Mouse (Mus musculus): Measurements from ENCODE around the gene Alg13. TPM values are rescaled to one million over a fixed set of nuclear protein-coding genes. Genes with fewer than 3 reads are reported as not detected.

The Alg13 gene
- 2.7 and 3.0 TPM in 2 replicates for polyA plus RNA-seq (2012; rRNA removed)

- DNase-seq (ENCODE audit: low read depth in 1 of 2, low spot score in 2 of 2): peak; percentile 17 to 55
- no peaks in the 10 kb centered on the region; the same call in 1 of the 2 replicates for H3K4me1 ChIP-seq (ENCODE audit: control insufficient read depth, insufficient read depth, insufficient read length)
- no peaks in the 10 kb centered on the region for H3K27me3 ChIP-seq (ENCODE audit: control insufficient read depth, insufficient read depth, low read length)
- peak within 1 kb of the TSS; percentile 78 for H3K4me3 ChIP-seq (ENCODE audit: extremely low read depth, insufficient read depth, insufficient read length)
- WGBS: 25% methylated on average over 36 of the region's 47 CpGs
- TF ChIP-seq POLR2A (IDR thresholded peaks at IDR 0.05; ENCODE audit: low read depth, low read length) (no peak), CTCF (IDR thresholded peaks at IDR 0.05; ENCODE audit: extremely low read depth, insufficient read depth, insufficient read length, insufficient replicate concordance) (no peak)
- H3K36me3 ChIP-seq (ENCODE audit: control insufficient read depth, insufficient read depth, low read length): no peaks in the 10 kb centered on the region
- H3K27ac ChIP-seq (ENCODE audit: insufficient read depth, low read length): no peak within 1 kb of the TSS
Measured at GRCm38 (mm10) chrX:144317548-144318163, at the start of gene Alg13. Alg13 (plus strand) TSS chrX:144317804.

GRCm38 (mm10) chrX:144268606-144269005 lies 49.0 kb upstream of the Alg13 start:
- TF ChIP-seq POLR2A (IDR thresholded peaks at IDR 0.05; ENCODE audit: low read depth, low read length) (no peak), CTCF (IDR thresholded peaks at IDR 0.05; ENCODE audit: extremely low read depth, insufficient read depth, insufficient read length, insufficient replicate concordance) (no peak)
- Histone ChIP-seq H3K4me1 (ENCODE audit: control insufficient read depth, insufficient read depth, insufficient read length) (no peaks in the 10 kb centered on the region), H3K36me3 (ENCODE audit: control insufficient read depth, insufficient read depth, low read length) (no peaks in the 10 kb centered on the region), H3K4me3 (ENCODE audit: extremely low read depth, insufficient read depth, insufficient read length) (no peak overlapping the region), H3K27me3 (ENCODE audit: control insufficient read depth, insufficient read depth, low read length) (no peaks in the 10 kb centered on the region), H3K27ac (ENCODE audit: insufficient read depth, low read length) (no peak overlapping the region)
- DNase-seq (ENCODE audit: low read depth in 1 of 2, low spot score in 2 of 2): no peak
- 70% methylated on average over 1 of the region's 1 CpGs for WGBS

GRCm38 (mm10) chrX:144301476-144301875 lies 16.1 kb upstream of the Alg13 start:
- H3K4me1 ChIP-seq (ENCODE audit: control insufficient read depth, insufficient read depth, insufficient read length): no peaks in the 10 kb centered on the region
- no peak overlapping the region for H3K4me3 ChIP-seq (ENCODE audit: extremely low read depth, insufficient read depth, insufficient read length)
- H3K27me3 ChIP-seq (ENCODE audit: control insufficient read depth, insufficient read depth, low read length): no peaks in the 10 kb centered on the region
- DNase-seq (ENCODE audit: low read depth in 1 of 2, low spot score in 2 of 2): no peak
- 79% methylated on average over 2 of the region's 2 CpGs for WGBS
- no peaks in the 10 kb centered on the region for H3K36me3 ChIP-seq (ENCODE audit: control insufficient read depth, insufficient read depth, low read length)
- TF ChIP-seq POLR2A (IDR thresholded peaks at IDR 0.05; ENCODE audit: low read depth, low read length) (no peak), CTCF (IDR thresholded peaks at IDR 0.05; ENCODE audit: extremely low read depth, insufficient read depth, insufficient read length, insufficient replicate concordance) (no peak)
- no peak overlapping the region for H3K27ac ChIP-seq (ENCODE audit: insufficient read depth, low read length)

GRCm38 (mm10) chrX:144305659-144306058 lies 11.9 kb upstream of the Alg13 start:
- Histone ChIP-seq H3K4me1 (ENCODE audit: control insufficient read depth, insufficient read depth, insufficient read length) (no peaks in the 10 kb centered on the region), H3K27ac (ENCODE audit: insufficient read depth, low read length) (no peak overlapping the region), H3K4me3 (ENCODE audit: extremely low read depth, insufficient read depth, insufficient read length) (no peak overlapping the region), H3K36me3 (ENCODE audit: control insufficient read depth, insufficient read depth, low read length) (no peaks in the 10 kb centered on the region), H3K27me3 (ENCODE audit: control insufficient read depth, insufficient read depth, low read length) (no peaks in the 10 kb centered on the region)
- DNase-seq (ENCODE audit: low read depth in 1 of 2, low spot score in 2 of 2): no peak
- 84% methylated on average over 2 of the region's 2 CpGs for WGBS
- no peak for TF ChIP-seq POLR2A (IDR thresholded peaks at IDR 0.05; ENCODE audit: low read depth, low read length)
- no peak for TF ChIP-seq CTCF (IDR thresholded peaks at IDR 0.05; ENCODE audit: extremely low read depth, insufficient read depth, insufficient read length, insufficient replicate concordance)

GRCm38 (mm10) chrX:144314041-144314440 lies 3.6 kb upstream of the Alg13 start:
- no peak for DNase-seq (ENCODE audit: low read depth in 1 of 2, low spot score in 2 of 2)
- H3K27me3 ChIP-seq (ENCODE audit: control insufficient read depth, insufficient read depth, low read length): no peaks in the 10 kb centered on the region
- no peak overlapping the region for H3K4me3 ChIP-seq (ENCODE audit: extremely low read depth, insufficient read depth, insufficient read length)
- no peak for TF ChIP-seq POLR2A (IDR thresholded peaks at IDR 0.05; ENCODE audit: low read depth, low read length)
- TF ChIP-seq CTCF (IDR thresholded peaks at IDR 0.05; ENCODE audit: extremely low read depth, insufficient read depth, insufficient read length, insufficient replicate concordance): no peak
- H3K36me3 ChIP-seq (ENCODE audit: control insufficient read depth, insufficient read depth, low read length): no peaks in the 10 kb centered on the region
- H3K4me1 ChIP-seq (ENCODE audit: control insufficient read depth, insufficient read depth, insufficient read length): no peaks in the 10 kb centered on the region; the same call in 1 of the 2 replicates
- WGBS: 76% methylated on average over 2 of the region's 2 CpGs
- H3K27ac ChIP-seq (ENCODE audit: insufficient read depth, low read length): no peak overlapping the region

GRCm38 (mm10) chrX:144315028-144315427 lies 2.6 kb upstream of the Alg13 start:
- H3K36me3 ChIP-seq (ENCODE audit: control insufficient read depth, insufficient read depth, low read length): no peaks in the 10 kb centered on the region
- H3K4me1 ChIP-seq (ENCODE audit: control insufficient read depth, insufficient read depth, insufficient read length): no peaks in the 10 kb centered on the region; the same call in 1 of the 2 replicates
- TF ChIP-seq CTCF (IDR thresholded peaks at IDR 0.05; ENCODE audit: extremely low read depth, insufficient read depth, insufficient read length, insufficient replicate concordance): no peak
- TF ChIP-seq POLR2A (IDR thresholded peaks at IDR 0.05; ENCODE audit: low read depth, low read length): no peak
- H3K27me3 ChIP-seq (ENCODE audit: control insufficient read depth, insufficient read depth, low read length): no peaks in the 10 kb centered on the region
- H3K4me3 ChIP-seq (ENCODE audit: extremely low read depth, insufficient read depth, insufficient read length): no peak overlapping the region
- WGBS: 46% methylated on average over 5 of the region's 5 CpGs
- H3K27ac ChIP-seq (ENCODE audit: insufficient read depth, low read length): no peak overlapping the region
- DNase-seq (ENCODE audit: low read depth in 1 of 2, low spot score in 2 of 2): no peak

GRCm38 (mm10) chrX:144316004-144316403 lies 1.6 kb upstream of the Alg13 start:
- H3K36me3 ChIP-seq (ENCODE audit: control insufficient read depth, insufficient read depth, low read length): no peaks in the 10 kb centered on the region
- H3K27ac ChIP-seq (ENCODE audit: insufficient read depth, low read length): no peak overlapping the region
- DNase-seq (ENCODE audit: low read depth in 1 of 2, low spot score in 2 of 2): no peak
- H3K4me3 ChIP-seq (ENCODE audit: extremely low read depth, insufficient read depth, insufficient read length): no peak overlapping the region
- H3K27me3 ChIP-seq (ENCODE audit: control insufficient read depth, insufficient read depth, low read length): no peaks in the 10 kb centered on the region
- no peaks in the 10 kb centered on the region; the same call in 1 of the 2 replicates for H3K4me1 ChIP-seq (ENCODE audit: control insufficient read depth, insufficient read depth, insufficient read length)
- TF ChIP-seq CTCF (IDR thresholded peaks at IDR 0.05; ENCODE audit: extremely low read depth, insufficient read depth, insufficient read length, insufficient replicate concordance) (no peak), POLR2A (IDR thresholded peaks at IDR 0.05; ENCODE audit: low read depth, low read length) (no peak)
- WGBS: 82% methylated on average over 5 of the region's 5 CpGs
